Mouse (Mus musculus): ENCODE measurements around the gene Daam1.

DNA sequence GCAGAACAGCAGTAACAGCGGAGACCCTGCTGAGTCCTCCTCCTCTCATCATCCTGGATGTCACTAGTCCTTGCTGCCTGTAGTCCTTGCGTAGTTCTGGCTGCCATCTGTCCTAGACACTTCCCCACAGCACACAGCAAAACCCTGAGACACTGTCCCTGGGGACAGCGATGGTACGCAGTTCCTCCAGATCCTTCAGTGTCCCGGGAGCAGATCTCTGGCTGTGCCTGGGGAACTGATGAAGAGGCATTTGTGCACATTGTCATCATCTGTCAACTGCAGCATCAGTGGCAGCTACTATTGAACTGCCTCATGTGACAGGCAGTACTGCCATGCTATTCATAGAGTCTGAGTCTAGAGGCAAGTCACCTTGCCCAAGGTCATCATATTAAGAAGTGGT is 107.6 kb downstream of the Daam1 start:
- TF ChIP-seq POLR2A (IDR thresholded peaks at IDR 0.05; ENCODE audit: low read depth, low read length) (no peak), CTCF (IDR thresholded peaks at IDR 0.05; ENCODE audit: extremely low read depth, insufficient read depth, insufficient read length, insufficient replicate concordance) (no peak)

All from spleen, adult 2 months (tissue).